Mouse (Mus musculus): Measurements from ENCODE around the gene Pea15a. TPM values are rescaled to one million over a fixed set of nuclear protein-coding genes. Genes with fewer than 3 reads are reported as not detected.

Gene Pea15a
- polyA plus RNA-seq, 1 experiment, result 125 TPM

- peaks cover 22% of the 10 kb centered on the region for H3K79me2 ChIP-seq (ENCODE audit: control insufficient read depth, insufficient read depth)
- TF ChIP-seq MAX (IDR thresholded peaks at IDR 0.05) (no peak), USF1 (IDR thresholded peaks at IDR 0.05; ENCODE audit: low read depth) (no peak)
- no peaks in the 10 kb centered on the region for H3K27me3 ChIP-seq (ENCODE audit: control insufficient read depth, insufficient read depth, insufficient read length)
- H3ac ChIP-seq (ENCODE audit: control insufficient read depth, insufficient read length, low read depth), result no peak overlapping the region
- H3K79me3 ChIP-seq (ENCODE audit: low read depth), result peaks cover under 1% of the 10 kb centered on the region
- H3K36me3 ChIP-seq (ENCODE audit: control insufficient read depth, insufficient read depth), result peaks cover 36% of the 10 kb centered on the region
- H3K4me3 ChIP-seq (ENCODE audit: insufficient read depth, poor library complexity, severe bottlenecking), result no peak overlapping the region
These were observed 38.7 kb downstream of the Pea15a start for GRCm38 (mm10) chr1:172167911-172168310.

- Histone ChIP-seq H3K27me3 (ENCODE audit: control insufficient read depth, insufficient read depth, insufficient read length) (no peaks in the 10 kb centered on the region), H3ac (ENCODE audit: control insufficient read depth, insufficient read length, low read depth) (no peak overlapping the region), H3K79me2 (ENCODE audit: control insufficient read depth, insufficient read depth) (peaks cover 69% of the 10 kb centered on the region), H3K79me3 (ENCODE audit: low read depth) (peaks cover 28% of the 10 kb centered on the region), H3K4me3 (ENCODE audit: insufficient read depth, poor library complexity, severe bottlenecking) (no peak overlapping the region), H3K36me3 (ENCODE audit: control insufficient read depth, insufficient read depth) (peaks cover 21% of the 10 kb centered on the region)
- no peak for TF ChIP-seq CEBPB (IDR thresholded peaks at IDR 0.05; ENCODE audit: low read depth)
- TF ChIP-seq MAX (IDR thresholded peaks at IDR 0.05), result no peak
- no peak for TF ChIP-seq MYOD1 (IDR thresholded peaks at IDR 0.05; ENCODE audit: control insufficient read depth, insufficient read length, low read depth)
- TF ChIP-seq MYOG (IDR thresholded peaks at IDR 0.05; ENCODE audit: control insufficient read depth, extremely low read depth, insufficient read length), result no peak
- no peak for TF ChIP-seq CTCF (IDR thresholded peaks at IDR 0.05; ENCODE audit: control insufficient read depth, insufficient read depth, insufficient read length)
- no peak for TF ChIP-seq FOSL1 (IDR thresholded peaks at IDR 0.05; ENCODE audit: insufficient read depth, low read length, poor library complexity, severe bottlenecking)
- TF ChIP-seq USF1 (IDR thresholded peaks at IDR 0.05; ENCODE audit: low read depth), result no peak
These were observed 43.6 kb downstream of the Pea15a start for GRCm38 (mm10) chr1:172162959-172163358.

- Histone ChIP-seq H3K79me3 (ENCODE audit: low read depth) (peaks cover 28% of the 10 kb centered on the region), H3K4me3 (ENCODE audit: insufficient read depth, poor library complexity, severe bottlenecking) (no peak overlapping the region), H3K27me3 (ENCODE audit: control insufficient read depth, insufficient read depth, insufficient read length) (no peaks in the 10 kb centered on the region), H3K79me2 (ENCODE audit: control insufficient read depth, insufficient read depth) (peaks cover 72% of the 10 kb centered on the region), H3ac (ENCODE audit: control insufficient read depth, insufficient read length, low read depth) (no peak overlapping the region), H3K36me3 (ENCODE audit: control insufficient read depth, insufficient read depth) (peaks cover 14% of the 10 kb centered on the region)
- TF ChIP-seq USF1 (IDR thresholded peaks at IDR 0.05; ENCODE audit: low read depth) (no peak), MYOD1 (IDR thresholded peaks at IDR 0.05; ENCODE audit: control insufficient read depth, insufficient read length, low read depth) (no peak), CTCF (IDR thresholded peaks at IDR 0.05; ENCODE audit: control insufficient read depth, insufficient read depth, insufficient read length) (no peak), CEBPB (IDR thresholded peaks at IDR 0.05; ENCODE audit: low read depth) (no peak), FOSL1 (IDR thresholded peaks at IDR 0.05; ENCODE audit: insufficient read depth, low read length, poor library complexity, severe bottlenecking) (no peak), MAX (IDR thresholded peaks at IDR 0.05) (no peak), MYOG (IDR thresholded peaks at IDR 0.05; ENCODE audit: control insufficient read depth, extremely low read depth, insufficient read length) (no peak)
These were observed 44.6 kb downstream of the Pea15a start for GRCm38 (mm10) chr1:172162009-172162408.

- Histone ChIP-seq H3K79me3 (ENCODE audit: low read depth) (peaks cover 36% of the 10 kb centered on the region), H3ac (ENCODE audit: control insufficient read depth, insufficient read length, low read depth) (no peak overlapping the region), H3K27me3 (ENCODE audit: control insufficient read depth, insufficient read depth, insufficient read length) (no peaks in the 10 kb centered on the region), H3K79me2 (ENCODE audit: control insufficient read depth, insufficient read depth) (peaks cover 87% of the 10 kb centered on the region), H3K4me3 (ENCODE audit: insufficient read depth, poor library complexity, severe bottlenecking) (no peak overlapping the region), H3K36me3 (ENCODE audit: control insufficient read depth, insufficient read depth) (peaks cover 15% of the 10 kb centered on the region)
- TF ChIP-seq CEBPB (IDR thresholded peaks at IDR 0.05; ENCODE audit: low read depth) (no peak), MYOD1 (IDR thresholded peaks at IDR 0.05; ENCODE audit: control insufficient read depth, insufficient read length, low read depth) (no peak), USF1 (IDR thresholded peaks at IDR 0.05; ENCODE audit: low read depth) (no peak), CTCF (IDR thresholded peaks at IDR 0.05; ENCODE audit: control insufficient read depth, insufficient read depth, insufficient read length) (no peak), FOSL1 (IDR thresholded peaks at IDR 0.05; ENCODE audit: insufficient read depth, low read length, poor library complexity, severe bottlenecking) (no peak), MYOG (IDR thresholded peaks at IDR 0.05; ENCODE audit: control insufficient read depth, extremely low read depth, insufficient read length) (no peak), MAX (IDR thresholded peaks at IDR 0.05) (no peak)
These were observed 46.1 kb downstream of the Pea15a start for GRCm38 (mm10) chr1:172160508-172160907.

DNA sequence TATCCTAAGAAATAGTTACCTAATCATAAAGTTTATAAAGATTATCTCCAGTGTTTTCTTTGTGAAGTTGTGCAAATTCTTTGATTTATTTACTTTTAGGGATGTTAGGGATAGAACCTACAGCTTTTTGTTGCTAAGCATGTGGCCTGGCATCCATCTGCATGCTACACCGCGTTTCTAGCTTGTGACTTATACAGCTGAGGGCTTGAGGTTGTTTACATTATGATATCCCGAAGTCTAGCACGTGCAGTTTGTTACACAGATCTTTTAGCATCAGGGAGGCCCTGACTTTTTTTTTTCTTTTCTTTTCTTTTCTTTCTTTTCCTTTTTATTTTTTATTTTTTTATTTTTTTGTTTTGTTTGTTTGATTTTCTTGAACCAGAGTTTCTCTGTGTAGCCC lies 46.6 kb downstream of the Pea15a start:
- Histone ChIP-seq H3K79me3 (ENCODE audit: low read depth) (peaks cover 37% of the 10 kb centered on the region), H3ac (ENCODE audit: control insufficient read depth, insufficient read length, low read depth) (no peak overlapping the region), H3K79me2 (ENCODE audit: control insufficient read depth, insufficient read depth) (peaks cover 86% of the 10 kb centered on the region), H3K27me3 (ENCODE audit: control insufficient read depth, insufficient read depth, insufficient read length) (no peaks in the 10 kb centered on the region), H3K4me3 (ENCODE audit: insufficient read depth, poor library complexity, severe bottlenecking) (no peak overlapping the region), H3K36me3 (ENCODE audit: control insufficient read depth, insufficient read depth) (peaks cover 18% of the 10 kb centered on the region)
- no peak for TF ChIP-seq MYOG (IDR thresholded peaks at IDR 0.05; ENCODE audit: control insufficient read depth, extremely low read depth, insufficient read length)

DNA sequence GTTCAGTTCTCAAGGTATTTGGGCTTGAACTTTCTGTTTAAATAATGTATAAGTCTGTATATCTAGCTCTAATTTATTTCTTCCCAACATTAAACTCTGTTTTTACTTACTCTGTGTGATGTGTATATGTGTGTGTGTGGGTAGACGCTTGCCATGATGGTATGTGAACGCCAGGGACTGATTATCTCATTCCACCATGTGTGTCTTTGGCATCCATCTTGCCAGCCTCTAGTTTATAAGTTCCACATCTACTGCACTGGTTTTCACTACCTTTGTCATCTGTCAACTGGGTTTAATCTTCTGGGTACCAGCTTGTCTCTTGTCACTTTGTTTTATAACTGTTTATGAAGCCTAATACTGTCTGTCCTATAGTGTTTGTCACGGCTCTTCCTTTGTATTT lies 51.1 kb downstream of the Pea15a start:
- TF ChIP-seq USF1 (IDR thresholded peaks at IDR 0.05; ENCODE audit: low read depth) (no peak), CTCF (IDR thresholded peaks at IDR 0.05; ENCODE audit: control insufficient read depth, insufficient read depth, insufficient read length) (no peak), FOSL1 (IDR thresholded peaks at IDR 0.05; ENCODE audit: insufficient read depth, low read length, poor library complexity, severe bottlenecking) (no peak), MYOD1 (IDR thresholded peaks at IDR 0.05; ENCODE audit: control insufficient read depth, insufficient read length, low read depth) (no peak), CEBPB (IDR thresholded peaks at IDR 0.05; ENCODE audit: low read depth) (no peak), MAX (IDR thresholded peaks at IDR 0.05) (no peak), MYOG (IDR thresholded peaks at IDR 0.05; ENCODE audit: control insufficient read depth, extremely low read depth, insufficient read length) (no peak)
- Histone ChIP-seq H3ac (ENCODE audit: control insufficient read depth, insufficient read length, low read depth) (no peak overlapping the region), H3K79me3 (ENCODE audit: low read depth) (peaks cover 38% of the 10 kb centered on the region), H3K79me2 (ENCODE audit: control insufficient read depth, insufficient read depth) (peaks cover 80% of the 10 kb centered on the region), H3K27me3 (ENCODE audit: control insufficient read depth, insufficient read depth, insufficient read length) (no peaks in the 10 kb centered on the region), H3K36me3 (ENCODE audit: control insufficient read depth, insufficient read depth) (peaks cover 47% of the 10 kb centered on the region), H3K4me3 (ENCODE audit: insufficient read depth, poor library complexity, severe bottlenecking) (no peak overlapping the region)

Data from C2C12 (cell line).